Mouse (Mus musculus) intestine, postnatal 0 days (tissue): Measurements from ENCODE around the gene Hist2h2be. TPM values are rescaled to one million over a fixed set of nuclear protein-coding genes. Genes with fewer than 3 reads are reported as not detected.

Experiments used
- ATAC-seq: fragments of 200-750 bp; cut with Nextera tagmentation; 2 replicates; pipeline ENCODE4 v1.8.0; 2017; ENCODE audit warnings: mild to moderate bottlenecking, moderate TSS enrichment, moderate library complexity
- H3K27ac ChIP-seq: fragments of 300-500 bp; sonication (generic); 2 replicates; pipeline ENCODE4 v1.5.1; 2014; ENCODE audit warnings: mild to moderate bottlenecking, low read depth, low read length, moderate library complexity
- H3K27me3 ChIP-seq: fragments of 300-500 bp; sonication (generic); replicated peaks from 2 replicates; pipeline ENCODE4 v1.6.1; 2014; ENCODE audit warnings: low read length, mixed read lengths; ENCODE audit not compliant: control insufficient read depth, insufficient read depth
- H3K36me3 ChIP-seq: fragments of 300-500 bp; sonication (generic); 2 replicates; pipeline ENCODE4 v1.6.1; 2014; ENCODE audit warnings: mild to moderate bottlenecking, moderate library complexity; ENCODE audit not compliant: control insufficient read depth, insufficient read depth
- H3K4me1 ChIP-seq: fragments of 300-500 bp; sonication (generic); replicated peaks from 2 replicates; pipeline ENCODE4 v1.6.1; 2014; ENCODE audit warnings: antibody characterized with exemption, low read length, mixed read lengths; ENCODE audit not compliant: control insufficient read depth, insufficient read depth
- H3K4me2 ChIP-seq: fragments of 300-500 bp; sonication (generic); replicated peaks from 2 replicates; pipeline ENCODE4 v1.6.1; 2014; ENCODE audit warnings: low read depth, mild to moderate bottlenecking, moderate library complexity
- H3K4me3 ChIP-seq: fragments of 300-500 bp; sonication (generic); 2 replicates; pipeline ENCODE4 v1.5.1; 2014; ENCODE audit warnings: low read depth, low read length
- H3K9ac ChIP-seq: fragments of 300-500 bp; sonication (generic); 2 replicates; pipeline ENCODE4 v1.6.1; 2014; ENCODE audit warnings: mild to moderate bottlenecking, low read depth, low read length
- H3K9me3 ChIP-seq: fragments of 300-500 bp; sonication (generic); 2 replicates; pipeline ENCODE4 v1.6.1; 2016; ENCODE audit warnings: mixed run types; ENCODE audit not compliant: control insufficient read depth
- CTCF ChIP-seq: sonication (generic); IDR thresholded peaks from 2 replicates; pipeline ENCODE4 v1.5.1; 2016; ENCODE audit warnings: low read depth, mild to moderate bottlenecking, control low read depth, antibody characterized with exemption, moderate library complexity
- WGBS: fragments of 180-500 bp; shearing (Covaris S2); extraction: QIAGEN DNeasy Blood & Tissue Kit; methylation state at CpG from one replicate; pipeline ENCODE4 v1.1.7; 2014; 5-methylcytosine and 5-hydroxymethylcytosine counted together
- microRNA-seq: library from miRNA; unstranded; fragments of <30 nt; microRNA quantifications from one replicate; pipeline ENCODE4, GENCODE M21; 2016
- polyA plus RNA-seq: library from polyadenylated mRNA; unstranded; fragments of >200 nt; fragmentation: Nextera tagmentation; extraction: Ambion mirVana; gene quantifications from 2 replicates; pipeline ENCODE4 v1.2.1, GENCODE M21; 2015

The Hist2h2be gene
- polyA plus RNA-seq, 1 experiment from 2014 or later: 2.2 TPM

GRCm38 (mm10) chr3:96269511-96270474 is 48.9 kb downstream of the Hist2h2be start, which contains the start of gene Hist2h2bb:
Gene Hist2h2bb, plus strand, starts transcription at chr3:96269752.
- peak within 1 kb of the TSS; percentile 86 for H3K4me2 ChIP-seq
- H3K9me3 ChIP-seq: no peaks in the 10 kb centered on the region
- peak within 1 kb of the TSS; percentile 43 for H3K4me3 ChIP-seq
- no peaks in the 10 kb centered on the region for H3K27me3 ChIP-seq
- WGBS: under 1% methylated on average over 45 of the region's 45 CpGs
- ATAC-seq: peak; percentile 92
- no peaks in the 10 kb centered on the region; the same call in 1 of the 2 replicates for H3K4me1 ChIP-seq
- H3K36me3 ChIP-seq: no peaks in the 10 kb centered on the region
- H3K9ac ChIP-seq: peak within 1 kb of the TSS; percentile 51
- no peak for TF ChIP-seq CTCF
- peak within 1 kb of the TSS; percentile 87 for H3K27ac ChIP-seq

Small RNA genes lying within 50 kb of the gene (microRNA-seq; reads per million reads assigned to microRNA genes)
- gene Gm44492 (not detected), gene Gm47311 (not detected), gene Gm47313 (not detected)

Other genes with a start within 250 kb of the Hist2h2be start
- 18.9 and 23.8 TPM in 2 replicates for gene Plekho1, start 225.1 kb upstream of the Hist2h2be start, polyA plus RNA-seq
- 22.5 and 27.1 TPM in 2 replicates for gene Vps45, start 162.7 kb upstream of the Hist2h2be start, polyA plus RNA-seq
- 16.6 and 17.0 TPM in 2 replicates for gene Otud7b, start 116.6 kb upstream of the Hist2h2be start, polyA plus RNA-seq
- gene Mtmr11, start 59.1 kb upstream of the Hist2h2be start, polyA plus RNA-seq: 28.7 and 34.5 TPM in 2 replicates
- 63.5 and 66.8 TPM in 2 replicates for gene Sf3b4, start 48.8 kb upstream of the Hist2h2be start, polyA plus RNA-seq
- 2.3 and 3.5 TPM in 2 replicates for gene Sv2a, start 40.0 kb upstream of the Hist2h2be start, polyA plus RNA-seq
- gene Bola1, start 1.4 kb upstream of the Hist2h2be start, polyA plus RNA-seq: 56.4 and 60.7 TPM in 2 replicates
- 0.42 TPM in 1 of 2 replicates, not detected in the other for gene Hist2h2ab, start 1.3 kb upstream of the Hist2h2be start, polyA plus RNA-seq
- gene Hist2h2ac, start 239 bp upstream of the Hist2h2be start, polyA plus RNA-seq: 2.3 and 3.4 TPM in 2 replicates
- 1.1 and 1.5 TPM in 2 replicates for gene Hist2h3c2, start 18.0 kb downstream of the Hist2h2be start, polyA plus RNA-seq
- 87.4 and 108 TPM in 2 replicates for gene Hist2h2aa2, start 19.2 kb downstream of the Hist2h2be start, polyA plus RNA-seq
- gene Hist2h2aa1, start 24.4 kb downstream of the Hist2h2be start, polyA plus RNA-seq: 30.6 and 55.7 TPM in 2 replicates
- gene Hist2h3c1, start 25.6 kb downstream of the Hist2h2be start, polyA plus RNA-seq: 0.42 and 1.1 TPM in 2 replicates
- gene Hist2h4, start 42.2 kb downstream of the Hist2h2be start, polyA plus RNA-seq: 2.1 and 4.7 TPM in 2 replicates
- 13.3 and 19.9 TPM in 2 replicates for gene Hist2h3b, start 47.5 kb downstream of the Hist2h2be start, polyA plus RNA-seq
- gene Hist2h2bb, start 48.6 kb downstream of the Hist2h2be start, polyA plus RNA-seq: 2.3 and 3.9 TPM in 2 replicates
- gene Fcgr1, start 72.8 kb downstream of the Hist2h2be start, polyA plus RNA-seq: 2.7 TPM in 2 replicates
- 0.54 and 0.56 TPM in 2 replicates for gene BC107364, start 231.2 kb downstream of the Hist2h2be start, polyA plus RNA-seq